Mouse (Mus musculus) embryonic fibroblast, embryonic 13.5 days (primary cell): Measurements from ENCODE around the gene Cfap73.

Source experiments
- CTCF ChIP-seq: IDR thresholded peaks from 2 replicates; pipeline ENCODE4 v1.5.1; 2011; ENCODE audit warnings: mild to moderate bottlenecking, control low read depth, low read length, moderate library complexity, borderline replicate concordance; ENCODE audit not compliant: insufficient read depth
- POLR2A ChIP-seq: IDR thresholded peaks from 2 replicates; pipeline ENCODE4 v1.6.1; 2011; ENCODE audit warnings: low read depth, mild to moderate bottlenecking, control low read depth, low read length, moderate library complexity

DNA sequence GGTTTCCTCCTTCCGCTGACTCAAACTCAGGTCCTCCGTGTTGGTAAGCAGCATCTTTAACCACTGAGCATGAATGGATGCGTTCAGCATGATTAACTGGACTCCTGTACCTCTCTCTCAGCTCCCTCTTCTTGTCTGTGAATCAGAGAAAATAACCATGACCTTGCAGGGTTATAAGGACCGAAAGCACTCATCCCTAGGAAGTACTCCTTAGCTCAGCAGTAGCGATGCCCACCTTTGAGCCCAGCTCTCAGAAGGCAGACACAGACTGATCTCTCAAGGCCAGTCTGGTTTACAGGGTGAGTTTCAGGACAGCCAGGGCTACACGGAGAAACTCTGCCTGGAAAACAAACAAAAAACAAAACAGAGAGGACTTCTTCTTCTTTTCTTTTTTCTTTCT is 39.5 kb downstream of the Cfap73 start:
- TF ChIP-seq CTCF (no peak), POLR2A (no peak)
